Mouse (Mus musculus) intestine, embryonic 14.5 days (tissue): ENCODE measurements around the gene Spon1. TPM values are rescaled to one million over a fixed set of nuclear protein-coding genes. Genes with fewer than 3 reads are reported as not detected.
A peak's percentile ranks its signal among the peaks of the same experiment; 100 is the strongest.

Source experiments
- ATAC-seq: fragments of 200-750 bp; cut with Nextera tagmentation; replicated peaks from 2 replicates; pipeline ENCODE4 v1.8.0; 2017; ENCODE audit warnings: low read depth, moderate number of reproducible peaks, moderate TSS enrichment, moderate library complexity; ENCODE audit not compliant: low FRiP score, low TSS enrichment
- DNase-seq: peaks from one replicate; pipeline ENCODE4 v3.0.0-alpha.2; 2018; ENCODE audit warnings: low spot score
- H3K27ac ChIP-seq: fragments of 300-500 bp; sonication (generic); 2 replicates; pipeline ENCODE4 v1.5.1; 2014; ENCODE audit warnings: low read depth, mild to moderate bottlenecking, control low read depth
- H3K27me3 ChIP-seq: fragments of 300-500 bp; sonication (generic); replicated peaks from 2 replicates; pipeline ENCODE4 v1.6.1; 2014; ENCODE audit warnings: low read length, control low read depth; ENCODE audit not compliant: control insufficient read depth, insufficient read depth
- H3K36me3 ChIP-seq: fragments of 300-500 bp; sonication (generic); 2 replicates; pipeline ENCODE4 v1.6.1; 2014; ENCODE audit warnings: low read length, control low read depth; ENCODE audit not compliant: control insufficient read depth, insufficient read depth
- H3K4me1 ChIP-seq: fragments of 300-500 bp; sonication (generic); replicated peaks from 2 replicates; pipeline ENCODE4 v1.6.1; 2014; ENCODE audit warnings: low read length, control low read depth, mixed read lengths; ENCODE audit not compliant: control insufficient read depth, insufficient read depth
- H3K4me2 ChIP-seq: fragments of 300-500 bp; sonication (generic); 2 replicates; pipeline ENCODE4 v1.6.1; 2014; ENCODE audit warnings: low read length
- H3K4me3 ChIP-seq: fragments of 300-500 bp; sonication (generic); 2 replicates; pipeline ENCODE4 v1.5.1; 2014; ENCODE audit warnings: low read depth, low read length, control low read depth, mixed read lengths
- H3K9ac ChIP-seq: fragments of 300-500 bp; sonication (generic); 2 replicates; pipeline ENCODE4 v1.6.1; 2014; ENCODE audit warnings: mild to moderate bottlenecking, low read length
- H3K9me3 ChIP-seq: fragments of 300-500 bp; sonication (generic); 2 replicates; pipeline ENCODE4 v1.6.1; 2016; ENCODE audit warnings: low read length, control low read depth; ENCODE audit not compliant: control insufficient read depth
- WGBS: fragments of 180-500 bp; shearing (Covaris S2); extraction: QIAGEN DNeasy Blood & Tissue Kit; methylation state at CpG from one replicate; pipeline ENCODE4 v1.1.7; 2014; 5-methylcytosine and 5-hydroxymethylcytosine counted together
- polyA plus RNA-seq: library from polyadenylated mRNA; unstranded; fragments of >200 nt; fragmentation: Nextera tagmentation; extraction: Ambion mirVana; gene quantifications from 2 replicates; pipeline ENCODE4 v1.2.1, GENCODE M21; 2014

Spon1 gene
- polyA plus RNA-seq, 1 experiment from 2014 or later = 12.2 TPM

- Histone ChIP-seq H3K27me3 (no peaks in the 10 kb centered on the region), H3K27ac (peak overlapping the region; percentile 43; the same call in 1 of the 2 replicates), H3K36me3 (no peaks in the 10 kb centered on the region), H3K4me2 (peak overlapping the region; percentile 18; the same call in 1 of the 2 replicates), H3K9me3 (no peaks in the 10 kb centered on the region), H3K4me3 (no peak overlapping the region), H3K4me1 (peaks cover 12% of the 10 kb centered on the region; the same call in 1 of the 2 replicates), H3K9ac (no peak overlapping the region)
- no peak for DNase-seq
- ATAC-seq = peak; percentile 60; the same call in 1 of the 2 replicates
- WGBS = 16% methylated on average over 13 of the region's 13 CpGs
Measured at GRCm38 (mm10) chr7:114071851-114072616, 306.2 kb downstream of the Spon1 start.

- no peak overlapping the region for H3K9ac ChIP-seq
- H3K27ac ChIP-seq = no peak overlapping the region
- no peaks in the 10 kb centered on the region for H3K9me3 ChIP-seq
- no peak overlapping the region for H3K4me3 ChIP-seq
- DNase-seq = no peak
- H3K27me3 ChIP-seq = no peaks in the 10 kb centered on the region
- peaks cover 12% of the 10 kb centered on the region; the same call in 1 of the 2 replicates for H3K4me1 ChIP-seq
- no peak overlapping the region for H3K4me2 ChIP-seq
- ATAC-seq = no peak
- WGBS = 73% methylated on average over 7 of the region's 7 CpGs
- no peaks in the 10 kb centered on the region for H3K36me3 ChIP-seq
Measured at GRCm38 (mm10) chr7:114074133-114074532, 308.3 kb downstream of the Spon1 start.

- ATAC-seq (no peak), DNase-seq (no peak)
- no peaks in the 10 kb centered on the region for H3K9me3 ChIP-seq
- H3K4me3 ChIP-seq = no peak overlapping the region
- no peaks in the 10 kb centered on the region for H3K27me3 ChIP-seq
- WGBS = 67% methylated on average over 2 of the region's 2 CpGs
- H3K4me1 ChIP-seq = peaks cover 12% of the 10 kb centered on the region; the same call in 1 of the 2 replicates
- H3K36me3 ChIP-seq = no peaks in the 10 kb centered on the region
- no peak overlapping the region for H3K9ac ChIP-seq
- no peak overlapping the region for H3K27ac ChIP-seq
- no peak overlapping the region for H3K4me2 ChIP-seq
Measured at GRCm38 (mm10) chr7:114074595-114074994, 308.8 kb downstream of the Spon1 start.

GRCm38 (mm10) chr7:114079343-114079742 is 313.5 kb downstream of the Spon1 start:
- Histone ChIP-seq H3K9ac (no peak overlapping the region), H3K36me3 (no peaks in the 10 kb centered on the region), H3K4me3 (no peak overlapping the region), H3K27me3 (no peaks in the 10 kb centered on the region), H3K27ac (no peak overlapping the region), H3K9me3 (no peaks in the 10 kb centered on the region), H3K4me2 (no peak overlapping the region), H3K4me1 (no peaks in the 10 kb centered on the region)
- WGBS = 90% methylated on average over 4 of the region's 4 CpGs
- ATAC-seq (no peak), DNase-seq (no peak)

- WGBS = 91% methylated on average over 5 of the region's 5 CpGs
- Histone ChIP-seq H3K36me3 (no peaks in the 10 kb centered on the region), H3K4me1 (no peaks in the 10 kb centered on the region), H3K27ac (no peak overlapping the region), H3K9me3 (no peaks in the 10 kb centered on the region), H3K9ac (no peak overlapping the region), H3K4me2 (no peak overlapping the region), H3K27me3 (no peaks in the 10 kb centered on the region), H3K4me3 (no peak overlapping the region)
- ATAC-seq (no peak), DNase-seq (no peak)
Measured at GRCm38 (mm10) chr7:114080250-114080649, 314.5 kb downstream of the Spon1 start.

GRCm38 (mm10) chr7:114081633-114082420 is 316.0 kb downstream of the Spon1 start:
- Histone ChIP-seq H3K9me3 (no peaks in the 10 kb centered on the region), H3K27ac (no peak overlapping the region), H3K4me3 (no peak overlapping the region), H3K27me3 (no peaks in the 10 kb centered on the region), H3K9ac (no peak overlapping the region), H3K36me3 (no peaks in the 10 kb centered on the region), H3K4me1 (0 out of 2 replicates have a peak, but pooled peaks cover 5% of the 10 kb centered on the region), H3K4me2 (no peak overlapping the region)
- WGBS = 74% methylated on average over 21 of the region's 21 CpGs
- no peak for DNase-seq
- ATAC-seq = no peak

GRCm38 (mm10) chr7:114083088-114083487 is 317.3 kb downstream of the Spon1 start:
- H3K4me1 ChIP-seq = peaks cover 14% of the 10 kb centered on the region; the same call in 1 of the 2 replicates
- no peak overlapping the region for H3K4me3 ChIP-seq

GRCm38 (mm10) chr7:114083760-114084159 is 318.0 kb downstream of the Spon1 start:
- Histone ChIP-seq H3K4me2 (no peak overlapping the region), H3K36me3 (no peaks in the 10 kb centered on the region), H3K4me3 (no peak overlapping the region), H3K4me1 (peaks cover 19% of the 10 kb centered on the region; the same call in 1 of the 2 replicates), H3K9me3 (no peaks in the 10 kb centered on the region), H3K27me3 (no peaks in the 10 kb centered on the region), H3K9ac (no peak overlapping the region), H3K27ac (no peak overlapping the region)
- ATAC-seq = no peak
- no peak for DNase-seq
- 75% methylated on average over 3 of the region's 3 CpGs for WGBS

More at GRCm38 (mm10) chr7:114083088-114083487, 317.3 kb downstream of the Spon1 start:
- ATAC-seq (no peak), DNase-seq (no peak)
- no peak overlapping the region for H3K4me2 ChIP-seq
- H3K27ac ChIP-seq = no peak overlapping the region
- no peak overlapping the region for H3K9ac ChIP-seq
- WGBS = 91% methylated on average over 2 of the region's 2 CpGs
- H3K9me3 ChIP-seq = no peaks in the 10 kb centered on the region
- H3K36me3 ChIP-seq = no peaks in the 10 kb centered on the region
- H3K27me3 ChIP-seq = no peaks in the 10 kb centered on the region
